ENCODE assay signal across 8 mouse cellular contexts in genomic region chr1:21079217-21079773, GRCm38 (mm10). TPM values are rescaled to one million over a fixed set of nuclear protein-coding genes. Genes with fewer than 3 reads are reported as not detected.
A peak's percentile ranks its signal among the peaks of the same experiment; 100 is the strongest.
DNase-seq lines count a peak whose midpoint lies in the region; ATAC-seq and TF ChIP-seq lines count a peak whose summit lies in the region.

TSS of gene Tram2 (minus strand) at chr1:21079229.

- no peaks in the 10 kb centered on the region for H3K9me3 ChIP-seq in hindbrain, embryonic 12.5 days (replicated peaks)
- no peaks in the 10 kb centered on the region for H3K9me3 ChIP-seq in lung, postnatal 0 days (ENCODE audit: low read length)

- peak within 1 kb of the TSS; percentile 72 for H3K4me2 ChIP-seq in hindbrain, embryonic 12.5 days (replicated peaks)
- H3K4me2 ChIP-seq in lung, postnatal 0 days (replicated peaks; ENCODE audit: low read depth, low read length): peak within 1 kb of the TSS; percentile 66

- peak; percentile 30; the same call in 1 of the 2 replicates for TF ChIP-seq CTCF in lung, postnatal 0 days (IDR thresholded peaks at IDR 0.05)

- H3K27ac ChIP-seq in hindbrain, embryonic 12.5 days: peak within 1 kb of the TSS; percentile 85
- H3K27ac ChIP-seq in lung, postnatal 0 days (ENCODE audit: low read length): peak within 1 kb of the TSS; percentile 95

- H3K9ac ChIP-seq in hindbrain, embryonic 12.5 days: peak within 1 kb of the TSS; percentile 75
- peak within 1 kb of the TSS; percentile 58 for H3K9ac ChIP-seq in lung, postnatal 0 days (replicated peaks; ENCODE audit: low read depth)

- H3K4me3 ChIP-seq in hindbrain, embryonic 12.5 days: peak within 1 kb of the TSS; percentile 64
- H3K4me3 ChIP-seq in lung, postnatal 0 days (ENCODE audit: low read depth, low read length): peak within 1 kb of the TSS; percentile 65

- 1% methylated on average over 34 of the region's 52 CpGs for WGBS in hindbrain, embryonic 12.5 days
- 5% methylated on average over 29 of the region's 52 CpGs for WGBS in lung, postnatal 0 days

- peak; percentile 14; the same call in 1 of the 2 replicates for TF ChIP-seq EP300 in lung, postnatal 0 days (IDR thresholded peaks at IDR 0.05)

- no peaks in the 10 kb centered on the region for H3K27me3 ChIP-seq in hindbrain, embryonic 12.5 days
- H3K27me3 ChIP-seq in lung, postnatal 0 days (replicated peaks; ENCODE audit: insufficient read depth, low read length): no peaks in the 10 kb centered on the region

- peak; percentile 97 for DNase-seq in NIH3T3 (ENCODE audit: low read depth)
- DNase-seq in cerebellum, adult 9-11 months: peak; percentile 85
- DNase-seq in frontal cortex, postnatal 10 days (ENCODE audit: low spot score in 2 of 2): peak; percentile 66 to 87
- DNase-seq in layer of hippocampus, postnatal 10 days (ENCODE audit: low spot score in 2 of 2): peak; percentile 90 to 95
- peak; percentile 95 for DNase-seq in lung, postnatal 0 days (ENCODE audit: low spot score)
- DNase-seq in ovary, postnatal 10 days (ENCODE audit: low spot score): peak; percentile 93
- peak; percentile 90 for DNase-seq in thymus, postnatal 0 days (ENCODE audit: low spot score)

- H3K4me1 ChIP-seq in hindbrain, embryonic 12.5 days: peaks cover 39% of the 10 kb centered on the region
- H3K4me1 ChIP-seq in lung, postnatal 0 days (ENCODE audit: insufficient read depth, low read depth, low read length): peaks cover 24% of the 10 kb centered on the region

- H3K36me3 ChIP-seq in hindbrain, embryonic 12.5 days: no peaks in the 10 kb centered on the region
- no peaks in the 10 kb centered on the region for H3K36me3 ChIP-seq in lung, postnatal 0 days (ENCODE audit: insufficient read depth, low read length)

- peak; percentile 96 for ATAC-seq in hindbrain, embryonic 12.5 days (ENCODE audit: low FRiP score)
- ATAC-seq in lung, postnatal 0 days: peak; percentile 96

RNA-seq across cellular contexts. Expression of gene Tram2, which starts in this region (rescaled TPM):
- polyA plus RNA-seq in hindbrain, embryonic 12.5 days (2016; fragmentation: Nextera tagmentation; extraction: Ambion mirVana): 5.6 and 6.0 TPM in 2 replicates
- total RNA-seq in layer of hippocampus, postnatal 10 days (2021): 1 to 10 TPM; 2.4 to 2.8 TPM
- polyA plus RNA-seq in lung, postnatal 0 days (2015; fragmentation: Nextera tagmentation; extraction: Ambion mirVana): 8.1 and 8.3 TPM in 2 replicates
- 3.1 and 3.6 TPM in 2 replicates for polyA plus RNA-seq in thymus, postnatal 0 days (2015; fragmentation: Nextera tagmentation; extraction: Ambion mirVana)

Comparison
In these comparisons a context has a peak if more than half of its experiments do, and no peak if none do; other contexts are left out.
1. Peak in every context shown above with its lines: DNase-seq, ATAC-seq, H3K4me3 ChIP-seq and H3K27ac ChIP-seq.